In genomic region chr13:37856537-37856936, GRCm38 (mm10) we compare ENCODE assay signal across 9 mouse cellular contexts.
DNase-seq lines count a peak whose midpoint lies in the region; ATAC-seq and TF ChIP-seq lines count a peak whose summit lies in the region.
"Had no signal": no experiment of that assay in that cellular context is flagged by ENCODE, and none has a peak within 500 bp of the region (broad histone marks: within the 10 kb centered on the region; RNA-seq: fewer than 3 reads in every experiment).

No protein-coding gene starts in this region.

- no peaks in the 10 kb centered on the region for H3K36me3 ChIP-seq in heart, embryonic 15.5 days
- H3K36me3 ChIP-seq in midbrain, embryonic 10.5 days = no peaks in the 10 kb centered on the region
- H3K36me3 ChIP-seq in midbrain, embryonic 11.5 days (ENCODE audit: control insufficient read depth, insufficient read depth, low read length) = no peaks in the 10 kb centered on the region
- H3K36me3 ChIP-seq in intestine, postnatal 0 days (ENCODE audit: control insufficient read depth, insufficient read depth) = no peaks in the 10 kb centered on the region
- H3K36me3 ChIP-seq in small intestine, adult 2 months (ENCODE audit: control insufficient read depth, insufficient read depth, low read length) = no peaks in the 10 kb centered on the region

- no peak for DNase-seq in heart, postnatal 10 days
- no peak for DNase-seq in midbrain, embryonic 10.5 days (ENCODE audit: low spot score)
- no peak for DNase-seq in midbrain, embryonic 11.5 days (ENCODE audit: low spot score, missing footprints)
- DNase-seq in frontal cortex, postnatal 36 days (ENCODE audit: low spot score in 2 of 2) = no peak
- DNase-seq: adrenal gland, postnatal 25 days; thymus, postnatal 14 days had no signal

- no peak overlapping the region for H3K9ac ChIP-seq in heart, embryonic 15.5 days
- H3K9ac ChIP-seq in midbrain, embryonic 11.5 days (ENCODE audit: low read length) = no peak overlapping the region
- no peak overlapping the region for H3K9ac ChIP-seq in intestine, postnatal 0 days (ENCODE audit: low read depth, low read length)

- H3K4me2 ChIP-seq in heart, embryonic 15.5 days = peak overlapping the region; percentile 97
- H3K4me2 ChIP-seq in midbrain, embryonic 11.5 days = no peak overlapping the region
- peak overlapping the region; percentile 78 for H3K4me2 ChIP-seq in intestine, postnatal 0 days (replicated peaks; ENCODE audit: low read depth)

- H3K4me1 ChIP-seq in heart, embryonic 15.5 days (replicated peaks) = peaks cover 64% of the 10 kb centered on the region
- peaks cover 47% of the 10 kb centered on the region for H3K4me1 ChIP-seq in midbrain, embryonic 10.5 days
- peaks cover 17% of the 10 kb centered on the region for H3K4me1 ChIP-seq in midbrain, embryonic 11.5 days (ENCODE audit: control insufficient read depth, insufficient read depth, low read length)
- peaks cover 4% of the 10 kb centered on the region; the same call in 1 of the 2 replicates for H3K4me1 ChIP-seq in intestine, postnatal 0 days (replicated peaks; ENCODE audit: control insufficient read depth, insufficient read depth, low read length)
- H3K4me1 ChIP-seq in small intestine, adult 2 months (ENCODE audit: control insufficient read depth, insufficient read depth, insufficient read length, low read length) = peaks cover 22% of the 10 kb centered on the region

- intact Hi-C loops in heart, postnatal 10 days (cut with DNase I) = loop anchor here (2.0 kb wide), 1 partner anchor 30 kb away; no protein-coding TSS in a partner anchor

- no peaks in the 10 kb centered on the region for H3K9me3 ChIP-seq in heart, embryonic 15.5 days (replicated peaks)
- no peaks in the 10 kb centered on the region for H3K9me3 ChIP-seq in midbrain, embryonic 10.5 days (replicated peaks)
- no peaks in the 10 kb centered on the region for H3K9me3 ChIP-seq in midbrain, embryonic 11.5 days (ENCODE audit: control insufficient read depth, low read length)
- H3K9me3 ChIP-seq in intestine, postnatal 0 days (ENCODE audit: control insufficient read depth) = no peaks in the 10 kb centered on the region

- no peak for TF ChIP-seq POLR2A in small intestine, adult 2 months (IDR thresholded peaks at IDR 0.05; ENCODE audit: low read depth, low read length)

- 56% methylated on average over 2 of the region's 2 CpGs for WGBS in heart, embryonic 15.5 days
- 49% methylated on average over 2 of the region's 2 CpGs for WGBS in midbrain, embryonic 10.5 days
- WGBS in midbrain, embryonic 11.5 days = 45% methylated on average over 2 of the region's 2 CpGs
- WGBS in intestine, postnatal 0 days = 31% methylated on average over 2 of the region's 2 CpGs
- WGBS in small intestine, adult 2 months = 27% methylated on average over 2 of the region's 2 CpGs

- no peak for TF ChIP-seq CTCF in intestine, postnatal 0 days (IDR thresholded peaks at IDR 0.05; ENCODE audit: low read depth)
- TF ChIP-seq CTCF in small intestine, adult 2 months (IDR thresholded peaks at IDR 0.05; ENCODE audit: extremely low read depth, insufficient read length, insufficient replicate concordance, low read depth, low read length) = no peak

- no peaks in the 10 kb centered on the region for H3K27me3 ChIP-seq in heart, embryonic 15.5 days
- peaks cover 36% of the 10 kb centered on the region for H3K27me3 ChIP-seq in midbrain, embryonic 10.5 days (ENCODE audit: low read depth, poor library complexity, severe bottlenecking)
- H3K27me3 ChIP-seq in midbrain, embryonic 11.5 days (ENCODE audit: control insufficient read depth, insufficient read depth, low read length) = peaks cover 3% of the 10 kb centered on the region; the same call in 1 of the 2 replicates
- H3K27me3 ChIP-seq in intestine, postnatal 0 days (replicated peaks; ENCODE audit: control insufficient read depth, insufficient read depth, low read length) = no peaks in the 10 kb centered on the region
- no peaks in the 10 kb centered on the region for H3K27me3 ChIP-seq in small intestine, adult 2 months (ENCODE audit: control insufficient read depth, insufficient read depth, low read length)

- H3K4me3 ChIP-seq in heart, embryonic 15.5 days = peak overlapping the region; percentile 69; the same call in 1 of the 2 replicates
- H3K4me3 ChIP-seq in midbrain, embryonic 10.5 days = peak overlapping the region; percentile 69; the same call in 1 of the 2 replicates
- no peak overlapping the region for H3K4me3 ChIP-seq in midbrain, embryonic 11.5 days (ENCODE audit: low read depth, low read length)
- no peak overlapping the region; the same call in 1 of the 2 replicates for H3K4me3 ChIP-seq in intestine, postnatal 0 days (ENCODE audit: low read depth, low read length)
- H3K4me3 ChIP-seq in small intestine, adult 2 months (ENCODE audit: low read depth, low read length) = no peak overlapping the region

- peak overlapping the region; percentile 26; the same call in 1 of the 2 replicates for H3K27ac ChIP-seq in heart, embryonic 15.5 days
- no peak overlapping the region for H3K27ac ChIP-seq in midbrain, embryonic 10.5 days (replicated peaks)
- H3K27ac ChIP-seq in midbrain, embryonic 11.5 days (ENCODE audit: low read depth, low read length) = no peak overlapping the region
- H3K27ac ChIP-seq in intestine, postnatal 0 days (ENCODE audit: low read depth, low read length) = peak overlapping the region; percentile 86
- H3K27ac ChIP-seq in small intestine, adult 2 months (ENCODE audit: insufficient read depth, low read depth, low read length) = peak overlapping the region; percentile 93

- no peak for ATAC-seq in heart, embryonic 15.5 days (replicated peaks; ENCODE audit: insufficient number of reproducible peaks, insufficient read depth, low FRiP score, low read depth)
- no peak for ATAC-seq in midbrain, embryonic 11.5 days (ENCODE audit: low FRiP score)
- ATAC-seq in intestine, postnatal 0 days = peak; percentile 52; the same call in 1 of the 2 replicates

Comparison
In these comparisons a context has a peak if more than half of its experiments do, and no peak if none do; other contexts are left out.
1. H3K4me3 ChIP-seq: peak in heart, embryonic 15.5 days (single experiment) and midbrain, embryonic 10.5 days (single experiment); none in midbrain, embryonic 11.5 days (single experiment), intestine, postnatal 0 days (single experiment) and small intestine, adult 2 months (single experiment).
2. H3K27ac ChIP-seq: peak in heart, embryonic 15.5 days (single experiment), intestine, postnatal 0 days (single experiment) and small intestine, adult 2 months (single experiment); none in midbrain, embryonic 10.5 days (single experiment) and midbrain, embryonic 11.5 days (single experiment).